Mouse (Mus musculus): ENCODE results near the gene Map1s.

Gene Map1s

GRCm38 (mm10) chr8:70905831-70906736, at the start of gene Map1s:
TSS of gene Map1s (plus strand) at chr8:70905932.
- peak; percentile 65 for DNase-seq (ENCODE audit: low spot score)

GRCm38 (mm10) chr8:70856028-70856427, 49.7 kb upstream of the Map1s start:
- no peak for DNase-seq (ENCODE audit: low spot score)

GRCm38 (mm10) chr8:70856541-70857197, 49.1 kb upstream of the Map1s start:
- peak; percentile 57 for DNase-seq (ENCODE audit: low spot score)

GRCm38 (mm10) chr8:70857516-70857915, 48.2 kb upstream of the Map1s start:
- no peak for DNase-seq (ENCODE audit: low spot score)

- no peak for DNase-seq (ENCODE audit: low spot score)
Observed at GRCm38 (mm10) chr8:70862824-70863641, 42.7 kb upstream of the Map1s start, which contains the start of gene Kcnn1. TSS of gene Kcnn1 (minus strand) at chr8:70863258.

- no peak for DNase-seq (ENCODE audit: low spot score)
Observed at GRCm38 (mm10) chr8:70863956-70864711, 41.6 kb upstream of the Map1s start.

- DNase-seq (ENCODE audit: low spot score), result no peak
Observed at GRCm38 (mm10) chr8:70864712-70865221, 41.0 kb upstream of the Map1s start.

- peak; percentile 98 for DNase-seq (ENCODE audit: low spot score)
Observed at GRCm38 (mm10) chr8:70865350-70866000, 40.3 kb upstream of the Map1s start.

- no peak for DNase-seq (ENCODE audit: low spot score)
Observed at GRCm38 (mm10) chr8:70866001-70866520, 39.7 kb upstream of the Map1s start.

GRCm38 (mm10) chr8:70866566-70866965, 39.2 kb upstream of the Map1s start:
- no peak for DNase-seq (ENCODE audit: low spot score)

- DNase-seq (ENCODE audit: low spot score), result no peak
Observed at GRCm38 (mm10) chr8:70868559-70869198, 37.1 kb upstream of the Map1s start.

- no peak for DNase-seq (ENCODE audit: low spot score)
Observed at GRCm38 (mm10) chr8:70869199-70869571, 36.5 kb upstream of the Map1s start.

- peak; percentile 68 for DNase-seq (ENCODE audit: low spot score)
Observed at GRCm38 (mm10) chr8:70869601-70870041, 36.1 kb upstream of the Map1s start.

GRCm38 (mm10) chr8:70871195-70871807, 34.4 kb upstream of the Map1s start:
- no peak for DNase-seq (ENCODE audit: low spot score)

GRCm38 (mm10) chr8:70872643-70873363, 32.9 kb upstream of the Map1s start:
- no peak for DNase-seq (ENCODE audit: low spot score)

GRCm38 (mm10) chr8:70873364-70873985, 32.3 kb upstream of the Map1s start, which contains the start of gene Ccdc124:
TSS of gene Ccdc124 (minus strand) at chr8:70873935.
- peak; percentile 97 for DNase-seq (ENCODE audit: low spot score)

- no peak for DNase-seq (ENCODE audit: low spot score)
Observed at GRCm38 (mm10) chr8:70874441-70874840, 31.3 kb upstream of the Map1s start.

- no peak for DNase-seq (ENCODE audit: low spot score)
Observed at GRCm38 (mm10) chr8:70876382-70876781, 29.4 kb upstream of the Map1s start.
